Mouse (Mus musculus): ENCODE results near the gene Cx3cr1. TPM values are rescaled to one million over a fixed set of nuclear protein-coding genes. Genes with fewer than 3 reads are reported as not detected.
A peak's percentile ranks its signal among the peaks of the same experiment; 100 is the strongest.

Cx3cr1 gene
- polyA plus RNA-seq, 1 experiment from 2014 or later = 4.0 TPM

DNA sequence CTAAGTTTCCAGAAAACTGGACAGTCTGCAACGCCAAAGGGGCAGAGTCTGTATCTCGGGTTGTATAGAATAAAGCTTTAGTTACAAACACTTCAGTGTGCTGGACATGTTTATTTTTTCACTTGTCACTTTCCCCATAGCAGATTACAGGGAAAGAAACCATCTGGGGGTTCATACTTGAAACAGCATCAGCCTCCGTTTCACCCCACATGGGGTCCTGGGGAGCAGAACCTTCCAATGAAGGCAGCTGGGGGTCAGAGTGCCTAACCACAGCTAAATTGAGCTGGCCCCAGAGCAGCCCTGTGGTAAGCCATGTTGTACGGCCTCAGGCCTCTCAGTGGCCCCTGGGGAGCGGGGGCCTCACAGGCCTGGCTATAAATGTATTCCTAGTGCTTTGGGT, 143.2 kb downstream of the Cx3cr1 start:
- H3K9me3 ChIP-seq (replicated peaks) = no peaks in the 10 kb centered on the region
- DNase-seq (ENCODE audit: low spot score) = no peak
- no peak overlapping the region for H3K4me3 ChIP-seq
- no peaks in the 10 kb centered on the region for H3K27me3 ChIP-seq (ENCODE audit: low read depth, poor library complexity, severe bottlenecking)
- no peak overlapping the region for H3K27ac ChIP-seq
- 89% methylated on average over 5 of the region's 5 CpGs for WGBS
- peaks cover 98% of the 10 kb centered on the region for H3K36me3 ChIP-seq
- H3K4me1 ChIP-seq = no peaks in the 10 kb centered on the region

- Histone ChIP-seq H3K27ac (no peak overlapping the region), H3K27me3 (ENCODE audit: low read depth, poor library complexity, severe bottlenecking) (no peaks in the 10 kb centered on the region), H3K36me3 (peaks cover 98% of the 10 kb centered on the region), H3K9me3 (replicated peaks) (no peaks in the 10 kb centered on the region), H3K4me3 (no peak overlapping the region), H3K4me1 (no peaks in the 10 kb centered on the region)
- no peak for DNase-seq (ENCODE audit: low spot score)
- WGBS = 92% methylated on average over 8 of the region's 8 CpGs
These were observed 143.9 kb downstream of the Cx3cr1 start for GRCm38 (mm10) chr9:119925729-119926128.

DNA sequence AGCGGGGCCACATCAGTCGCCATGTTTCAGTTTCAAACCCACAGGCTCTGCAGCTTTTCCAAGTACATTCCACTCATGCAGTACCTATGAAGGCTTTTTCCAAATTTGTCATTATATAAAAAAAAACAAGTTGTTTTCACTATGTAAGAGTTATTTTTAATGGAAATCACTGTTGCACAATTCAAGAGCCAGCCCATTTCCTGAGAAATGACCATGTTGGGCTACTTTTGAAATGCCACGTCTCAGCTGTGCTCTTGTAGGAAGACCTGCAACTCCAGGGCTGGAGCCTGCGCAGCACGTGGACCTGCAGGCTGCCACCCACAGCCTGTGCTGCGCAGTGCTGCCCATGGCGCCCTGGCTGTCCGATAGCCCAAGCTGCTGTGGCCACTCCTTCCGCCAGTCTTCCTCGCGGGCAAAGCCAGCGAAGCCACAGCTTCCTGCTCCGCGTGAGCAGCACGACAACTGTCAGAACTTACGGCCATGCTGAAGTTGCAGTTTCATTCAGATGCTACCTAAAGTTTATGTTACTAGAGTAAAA, 144.5 kb downstream of the Cx3cr1 start:
- Histone ChIP-seq H3K36me3 (peaks cover 98% of the 10 kb centered on the region), H3K27me3 (ENCODE audit: low read depth, poor library complexity, severe bottlenecking) (no peaks in the 10 kb centered on the region), H3K4me1 (no peaks in the 10 kb centered on the region), H3K9me3 (replicated peaks) (no peaks in the 10 kb centered on the region), H3K4me3 (no peak overlapping the region), H3K27ac (no peak overlapping the region)
- no peak for DNase-seq (ENCODE audit: low spot score)
- WGBS = 95% methylated on average over 16 of the region's 16 CpGs

- DNase-seq (ENCODE audit: low spot score) = no peak
- no peaks in the 10 kb centered on the region for H3K4me1 ChIP-seq
- no peaks in the 10 kb centered on the region for H3K9me3 ChIP-seq (replicated peaks)
- no peak overlapping the region for H3K4me3 ChIP-seq
- no peak overlapping the region for H3K27ac ChIP-seq
- no peaks in the 10 kb centered on the region for H3K27me3 ChIP-seq (ENCODE audit: low read depth, poor library complexity, severe bottlenecking)
- H3K36me3 ChIP-seq = peaks cover 98% of the 10 kb centered on the region
- 93% methylated on average over 4 of the region's 4 CpGs for WGBS
These were observed 146.2 kb downstream of the Cx3cr1 start for GRCm38 (mm10) chr9:119923462-119923861.

DNA sequence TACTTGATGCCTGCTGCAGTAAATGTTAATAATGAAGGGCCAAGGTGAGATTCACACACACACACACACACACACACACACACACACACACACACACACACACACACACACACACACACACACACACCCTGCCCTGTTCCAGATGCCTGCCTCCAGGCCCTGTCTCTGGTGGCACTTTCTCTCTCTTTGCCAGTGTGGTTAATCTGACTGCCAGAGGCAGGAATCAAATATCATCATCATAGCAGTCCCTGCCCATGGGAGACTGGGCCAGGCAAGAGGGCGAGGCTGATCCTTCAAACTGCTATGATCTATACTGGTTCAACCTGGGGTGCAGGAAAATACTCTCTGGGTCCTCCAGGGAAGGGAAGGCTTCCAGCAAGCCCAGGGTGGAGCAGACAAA, 149.8 kb downstream of the Cx3cr1 start:
- DNase-seq (ENCODE audit: low spot score) = no peak
- H3K36me3 ChIP-seq = peaks cover 96% of the 10 kb centered on the region

GRCm38 (mm10) chr9:119913087-119913838, 156.4 kb downstream of the Cx3cr1 start:
- H3K36me3 ChIP-seq = peaks cover 96% of the 10 kb centered on the region
- 82% methylated on average over 13 of the region's 13 CpGs for WGBS
- H3K4me3 ChIP-seq = no peak overlapping the region
- H3K27me3 ChIP-seq (ENCODE audit: low read depth, poor library complexity, severe bottlenecking) = no peaks in the 10 kb centered on the region
- H3K9me3 ChIP-seq (replicated peaks) = no peaks in the 10 kb centered on the region
- no peak overlapping the region for H3K27ac ChIP-seq
- DNase-seq (ENCODE audit: low spot score) = no peak
- H3K4me1 ChIP-seq = no peaks in the 10 kb centered on the region

More for the DNA sequence above, 149.8 kb downstream of the Cx3cr1 start:
- 79% methylated on average over 1 of the region's 1 CpGs for WGBS
- Histone ChIP-seq H3K4me3 (no peak overlapping the region), H3K27me3 (ENCODE audit: low read depth, poor library complexity, severe bottlenecking) (no peaks in the 10 kb centered on the region), H3K9me3 (replicated peaks) (no peaks in the 10 kb centered on the region), H3K27ac (no peak overlapping the region), H3K4me1 (no peaks in the 10 kb centered on the region)

GRCm38 (mm10) chr9:119909931-119910330, 159.7 kb downstream of the Cx3cr1 start:
- no peak overlapping the region for H3K4me3 ChIP-seq

GRCm38 (mm10) chr9:119908708-119909107, 161.0 kb downstream of the Cx3cr1 start:
- 95% methylated on average over 3 of the region's 3 CpGs for WGBS
- no peaks in the 10 kb centered on the region for H3K27me3 ChIP-seq (ENCODE audit: low read depth, poor library complexity, severe bottlenecking)
- H3K4me3 ChIP-seq = no peak overlapping the region
- no peaks in the 10 kb centered on the region for H3K9me3 ChIP-seq (replicated peaks)
- H3K27ac ChIP-seq = no peak overlapping the region
- no peak for DNase-seq (ENCODE audit: low spot score)
- H3K36me3 ChIP-seq = peaks cover 99% of the 10 kb centered on the region
- H3K4me1 ChIP-seq = no peaks in the 10 kb centered on the region

More at GRCm38 (mm10) chr9:119909931-119910330, 159.7 kb downstream of the Cx3cr1 start:
- WGBS = 88% methylated on average over 3 of the region's 3 CpGs
- H3K9me3 ChIP-seq (replicated peaks) = no peaks in the 10 kb centered on the region
- H3K4me1 ChIP-seq = no peaks in the 10 kb centered on the region
- no peak for DNase-seq (ENCODE audit: low spot score)
- no peaks in the 10 kb centered on the region for H3K27me3 ChIP-seq (ENCODE audit: low read depth, poor library complexity, severe bottlenecking)
- no peak overlapping the region for H3K27ac ChIP-seq
- peaks cover 99% of the 10 kb centered on the region for H3K36me3 ChIP-seq

GRCm38 (mm10) chr9:119902410-119903151, 167.1 kb downstream of the Cx3cr1 start:
- no peaks in the 10 kb centered on the region for H3K9me3 ChIP-seq (replicated peaks)
- no peak overlapping the region for H3K4me3 ChIP-seq
- WGBS = 85% methylated on average over 12 of the region's 12 CpGs
- H3K4me1 ChIP-seq = no peaks in the 10 kb centered on the region
- no peaks in the 10 kb centered on the region for H3K27me3 ChIP-seq (ENCODE audit: low read depth, poor library complexity, severe bottlenecking)
- H3K36me3 ChIP-seq = peaks cover 70% of the 10 kb centered on the region
- no peak for DNase-seq (ENCODE audit: low spot score)
- H3K27ac ChIP-seq = no peak overlapping the region

GRCm38 (mm10) chr9:119899446-119899845, 170.2 kb downstream of the Cx3cr1 start:
- Histone ChIP-seq H3K27ac (no peak overlapping the region), H3K4me3 (no peak overlapping the region), H3K27me3 (ENCODE audit: low read depth, poor library complexity, severe bottlenecking) (no peaks in the 10 kb centered on the region), H3K4me1 (peaks cover 16% of the 10 kb centered on the region), H3K9me3 (replicated peaks) (no peaks in the 10 kb centered on the region), H3K36me3 (peaks cover 38% of the 10 kb centered on the region)
- DNase-seq (ENCODE audit: low spot score) = no peak
- WGBS = 94% methylated on average over 2 of the region's 2 CpGs

- 1% methylated on average over 71 of the region's 71 CpGs for WGBS
- Histone ChIP-seq H3K4me1 (peaks cover 20% of the 10 kb centered on the region), H3K27me3 (ENCODE audit: low read depth, poor library complexity, severe bottlenecking) (no peaks in the 10 kb centered on the region), H3K27ac (peak overlapping the region; percentile 95), H3K9me3 (replicated peaks) (no peaks in the 10 kb centered on the region), H3K4me3 (peak overlapping the region; percentile 99), H3K36me3 (peaks cover 9% of the 10 kb centered on the region)
- no peak for DNase-seq (ENCODE audit: low spot score)
These were observed 174.5 kb downstream of the Cx3cr1 start for GRCm38 (mm10) chr9:119895040-119895721.

GRCm38 (mm10) chr9:119894339-119895009, 175.2 kb downstream of the Cx3cr1 start, which contains the start of gene Wdr48:
Gene Wdr48, plus strand, starts transcription at chr9:119894878.
- 0 out of 2 replicates have a peak, but pooled peaks cover 2% of the 10 kb centered on the region for H3K36me3 ChIP-seq
- peak within 1 kb of the TSS; percentile 99 for H3K4me3 ChIP-seq
- DNase-seq (ENCODE audit: low spot score) = peak; percentile 98
- H3K27me3 ChIP-seq (ENCODE audit: low read depth, poor library complexity, severe bottlenecking) = no peaks in the 10 kb centered on the region
- H3K9me3 ChIP-seq (replicated peaks) = no peaks in the 10 kb centered on the region
- 4% methylated on average over 34 of the region's 34 CpGs for WGBS
- H3K4me1 ChIP-seq = peaks cover 24% of the 10 kb centered on the region
- H3K27ac ChIP-seq = peak within 1 kb of the TSS; percentile 95

Measured in limb, embryonic 10.5 days (tissue).